Mouse (Mus musculus) left cerebral cortex, postnatal 10 days (tissue): Measurements from ENCODE around the gene Clec14a. TPM values are rescaled to one million over a fixed set of nuclear protein-coding genes. Genes with fewer than 3 reads are reported as not detected.
"Not testable (repeated sequence)": the region's sequence is repeated elsewhere in the genome, so short reads cannot be mapped to it uniquely, and the experiment has no call there.

Experiments used
- DNase-seq, 2 experiments: peaks; one replicate each; pipeline ENCODE4 v3.0.0; 2021 to 2022; ENCODE audit warnings: low spot score in 2 of 2, mixed read lengths in 1 of 2; ENCODE audit errors: extremely low spot score in 1 of 2
- intact Hi-C: fragments of 180-260 bp; cut with DNase I; formaldehyde crosslinking; loops from one replicate; pipeline ENCODE4 v1.15.1; 2025
- total RNA-seq, 2 experiments: library from RNA; stranded (reverse); gene quantifications; 2 replicates each; pipeline ENCODE4 v1.2.3; 2021

The Clec14a gene
- total RNA-seq = 1 to 10 TPM; 3.2 to 4.7 TPM

- intact Hi-C loops = no loop called here
- DNase-seq = peak in 1 of 2 experiments; percentile 67
These were observed at the start of gene Clec14a for GRCm38 (mm10) chr12:58268563-58269501. Gene Clec14a, minus strand, starts transcription at chr12:58269290.

GRCm38 (mm10) chr12:58307835-58308234 is 38.7 kb upstream of the Clec14a start:
- no peak for DNase-seq
- intact Hi-C loops = no loop called here

DNA sequence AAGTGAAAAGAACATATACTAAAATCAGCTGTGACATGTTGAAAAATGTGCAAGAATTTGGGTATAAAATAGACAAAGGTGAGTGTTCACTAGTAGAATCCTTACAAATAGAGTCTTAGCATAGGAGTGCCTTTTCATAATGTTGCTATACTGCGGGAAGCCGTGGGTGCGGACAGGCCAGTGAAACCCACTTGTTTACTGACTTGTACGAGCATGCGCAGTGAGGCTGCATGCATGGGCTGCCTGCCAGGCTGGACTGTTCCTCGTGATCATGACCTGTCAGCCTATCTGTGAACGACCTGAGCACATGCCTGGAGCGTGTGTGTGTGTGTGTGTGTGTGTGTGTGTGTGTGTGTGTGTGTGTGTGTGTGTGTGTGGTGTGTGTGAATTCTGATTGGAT is 37.3 kb upstream of the Clec14a start:
- intact Hi-C loops = not testable (repeated sequence)
- DNase-seq = peak in 1 of 2 experiments; percentile 15

GRCm38 (mm10) chr12:58305567-58305966 is 36.5 kb upstream of the Clec14a start:
- no peak for DNase-seq
- intact Hi-C loops = no loop called here

DNA sequence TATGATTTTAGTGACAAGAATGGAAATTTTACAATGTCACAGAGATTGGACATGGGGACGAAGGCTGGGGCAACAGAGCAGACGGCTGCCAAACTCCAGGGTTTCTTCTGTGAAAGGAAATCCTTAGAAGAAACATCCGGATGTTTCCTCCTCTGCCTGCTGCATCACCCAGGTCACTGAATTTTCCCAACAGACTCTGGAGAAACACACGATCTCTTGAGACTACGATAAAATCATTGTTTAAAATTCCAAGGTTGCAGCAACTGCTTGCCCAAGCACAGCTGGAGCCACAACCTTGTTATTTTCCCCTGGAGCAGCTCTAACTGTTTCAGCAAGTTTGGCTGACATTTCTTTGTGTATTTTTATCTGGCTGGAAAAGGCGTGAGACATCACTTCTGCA is 27.9 kb upstream of the Clec14a start:
- peak in 1 of 2 experiments; percentile 36 for DNase-seq
- intact Hi-C loops = no loop called here

DNA sequence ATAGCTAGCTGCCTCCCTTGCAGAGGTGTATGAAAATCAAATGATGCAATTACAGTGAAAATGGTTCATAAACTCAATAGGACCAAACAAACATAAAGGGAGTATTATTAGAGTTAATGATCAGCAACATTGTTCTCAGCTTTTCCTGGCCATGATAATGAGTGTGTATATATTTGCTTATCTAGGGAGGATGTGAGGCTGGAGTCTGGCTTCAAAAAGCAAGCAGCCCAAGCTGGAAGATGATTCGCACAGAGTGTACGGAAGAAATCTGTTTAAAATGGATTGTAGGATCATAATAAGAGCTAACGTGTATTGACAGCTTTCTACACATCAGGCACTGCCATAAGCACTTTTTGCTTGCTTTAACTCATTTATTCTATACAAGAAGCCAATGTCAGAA is 16.8 kb upstream of the Clec14a start:
- intact Hi-C loops = no loop called here
- DNase-seq = no peak

- DNase-seq = no peak
These were observed 1.4 kb upstream of the Clec14a start for GRCm38 (mm10) chr12:58270520-58270919.

DNA sequence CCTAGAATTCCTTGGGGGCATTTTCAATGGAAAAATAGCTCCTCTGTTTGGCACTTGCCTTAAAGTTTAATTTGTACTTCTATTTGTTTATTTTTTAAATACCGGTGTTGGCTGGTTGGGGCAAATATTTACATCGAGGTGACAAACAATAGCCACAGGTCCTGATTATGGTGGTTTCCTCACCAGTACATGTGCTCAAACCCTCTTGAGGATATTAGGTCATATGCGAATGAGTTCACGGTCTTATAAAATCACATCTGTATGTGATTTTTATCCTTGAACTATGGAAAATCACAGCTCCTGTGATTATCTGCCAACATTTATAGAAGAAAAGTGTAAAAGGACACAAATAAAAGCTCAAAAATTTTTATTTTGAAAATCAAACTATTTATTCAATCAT is 415 bp upstream of the Clec14a start:
- intact Hi-C loops = no loop called here
- DNase-seq = no peak

More at GRCm38 (mm10) chr12:58270520-58270919, 1.4 kb upstream of the Clec14a start:
- intact Hi-C loops = no loop called here

- intact Hi-C loops = no loop called here
These were observed 916 bp downstream of the Clec14a start for GRCm38 (mm10) chr12:58268186-58268562.

GRCm38 (mm10) chr12:58267779-58268178 is 1.3 kb downstream of the Clec14a start:
- intact Hi-C loops = no loop called here
- DNase-seq = no peak

More at GRCm38 (mm10) chr12:58268186-58268562, 916 bp downstream of the Clec14a start:
- DNase-seq = peak in 1 of 2 experiments; percentile 37

DNA sequence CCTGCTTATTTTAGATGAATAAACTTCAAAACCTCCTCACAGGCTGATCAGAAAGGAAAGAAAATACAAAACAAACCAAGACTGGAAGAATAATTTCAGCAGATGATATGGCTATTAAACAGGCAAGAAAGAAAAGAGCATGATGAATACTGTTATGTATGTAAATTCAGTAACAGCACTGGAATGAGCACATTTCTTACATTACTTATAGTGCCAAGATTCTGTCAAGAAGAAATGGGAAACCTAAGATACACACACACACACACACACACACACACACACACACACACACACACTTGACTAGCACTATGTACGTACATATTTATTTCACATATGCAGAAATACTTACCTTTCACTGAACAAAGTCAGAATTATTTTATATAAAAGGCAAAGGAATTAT is 17.2 kb downstream of the Clec14a start:
- intact Hi-C loops = no loop called here

GRCm38 (mm10) chr12:58232489-58232888 is 36.6 kb downstream of the Clec14a start:
- intact Hi-C loops = no loop called here
- no peak for DNase-seq

More for the DNA sequence above, 17.2 kb downstream of the Clec14a start:
- no peak for DNase-seq

- intact Hi-C loops = no loop called here
- no peak for DNase-seq
These were observed 43.4 kb downstream of the Clec14a start for GRCm38 (mm10) chr12:58225644-58226043.

GRCm38 (mm10) chr12:58219078-58219477 is 50.0 kb downstream of the Clec14a start:
- intact Hi-C loops = loop anchor here (10.0 kb wide), 4 partner anchors 206 to 586 kb away; no protein-coding TSS in a partner anchor
- no peak for DNase-seq

GRCm38 (mm10) chr12:58216218-58216617 is 52.9 kb downstream of the Clec14a start:
- intact Hi-C loops = loop anchor here (10.0 kb wide), 4 partner anchors 209 to 589 kb away; no protein-coding TSS in a partner anchor
- no peak for DNase-seq

Other genes starting within 250 kb of the Clec14a start
- 10 to 100 TPM; 66.9 to 77.7 TPM for gene Sstr1, start 57.5 kb downstream of the Clec14a start, total RNA-seq